In genomic region chr16:44481599-44482593, GRCm38 (mm10) we compare ENCODE assay signal across 12 mouse cellular contexts.
A peak's percentile ranks its signal among the peaks of the same experiment; 100 is the strongest.
DNase-seq lines count a peak whose midpoint lies in the region; ATAC-seq and TF ChIP-seq lines count a peak whose summit lies in the region.
"Had no signal": no experiment of that assay in that cellular context is flagged by ENCODE, and none has a peak within 500 bp of the region (broad histone marks: within the 10 kb centered on the region; RNA-seq: fewer than 3 reads in every experiment).

No protein-coding gene starts in this region.

- DNase-seq in heart, postnatal 4 days = no peak
- DNase-seq in lung, postnatal 0 days (ENCODE audit: low spot score) = peak; percentile 81
- DNase-seq in lung, postnatal 25 days (ENCODE audit: low spot score) = no peak
- DNase-seq in adrenal gland, postnatal 36 days = no peak
- no peak for DNase-seq in right cerebral cortex, postnatal 25 days
- DNase-seq: liver, embryonic 13.5 days; thymus, adult 2 months had no signal

- H3K27me3 ChIP-seq in heart, embryonic 13.5 days (replicated peaks) = peaks cover 9% of the 10 kb centered on the region
- no peaks in the 10 kb centered on the region for H3K27me3 ChIP-seq in lung, postnatal 0 days (replicated peaks; ENCODE audit: insufficient read depth, low read length)
- no peaks in the 10 kb centered on the region for H3K27me3 ChIP-seq in forebrain, embryonic 15.5 days
- H3K27me3 ChIP-seq in neural tube, embryonic 14.5 days (ENCODE audit: control insufficient read depth, insufficient read depth, low read length) = no peaks in the 10 kb centered on the region
- H3K27me3 ChIP-seq: intestine, embryonic 15.5 days; liver, embryonic 13.5 days had no signal

- H3K4me1 ChIP-seq in heart, embryonic 13.5 days = no peaks in the 10 kb centered on the region; the same call in 1 of the 2 replicates
- no peaks in the 10 kb centered on the region for H3K4me1 ChIP-seq in lung, postnatal 0 days (ENCODE audit: insufficient read depth, low read depth, low read length)
- H3K4me1 ChIP-seq in forebrain, embryonic 15.5 days = peaks cover 12% of the 10 kb centered on the region
- no peaks in the 10 kb centered on the region for H3K4me1 ChIP-seq in neural tube, embryonic 14.5 days (ENCODE audit: control insufficient read depth, insufficient read depth, low read length)
- H3K4me1 ChIP-seq: liver, embryonic 13.5 days had no signal

- H3K9ac ChIP-seq in heart, embryonic 13.5 days = 0 out of 2 replicates have a peak overlapping the region, but pooled peaks have one; percentile 16
- H3K9ac ChIP-seq in lung, postnatal 0 days (replicated peaks; ENCODE audit: low read depth) = no peak overlapping the region
- H3K9ac ChIP-seq in forebrain, embryonic 15.5 days (replicated peaks) = 0 out of 2 replicates have a peak overlapping the region, but pooled peaks have one; percentile 17
- 0 out of 2 replicates have a peak overlapping the region, but pooled peaks have one; percentile 2 for H3K9ac ChIP-seq in neural tube, embryonic 14.5 days (replicated peaks; ENCODE audit: low read depth, low read length)
- H3K9ac ChIP-seq: intestine, embryonic 15.5 days; liver, embryonic 13.5 days had no signal

- no peak for ATAC-seq in heart, embryonic 13.5 days (ENCODE audit: extremely low read depth, insufficient number of reproducible peaks, low FRiP score, low TSS enrichment)
- ATAC-seq in lung, postnatal 0 days = peak; percentile 29
- no peak for ATAC-seq in forebrain, embryonic 15.5 days (replicated peaks)
- no peak for ATAC-seq in neural tube, embryonic 14.5 days (ENCODE audit: low read depth)
- ATAC-seq: intestine, embryonic 15.5 days had no signal

- TF ChIP-seq CTCF in lung, postnatal 0 days (IDR thresholded peaks at IDR 0.05) = no peak

- no peak overlapping the region for H3K4me3 ChIP-seq in heart, embryonic 13.5 days
- H3K4me3 ChIP-seq in lung, postnatal 0 days (ENCODE audit: low read depth, low read length) = no peak overlapping the region
- H3K4me3 ChIP-seq in forebrain, embryonic 15.5 days = no peak overlapping the region
- H3K4me3 ChIP-seq in neural tube, embryonic 14.5 days (ENCODE audit: low read depth, low read length) = no peak overlapping the region
- H3K4me3 ChIP-seq: intestine, embryonic 15.5 days; liver, embryonic 13.5 days; myocyte had no signal

- H3K36me3 ChIP-seq in heart, embryonic 13.5 days = peaks cover 22% of the 10 kb centered on the region
- no peaks in the 10 kb centered on the region for H3K36me3 ChIP-seq in lung, postnatal 0 days (ENCODE audit: insufficient read depth, low read length)
- 0 out of 2 replicates have a peak, but pooled peaks cover 4% of the 10 kb centered on the region for H3K36me3 ChIP-seq in forebrain, embryonic 15.5 days
- H3K36me3 ChIP-seq in neural tube, embryonic 14.5 days (ENCODE audit: control insufficient read depth, insufficient read depth, low read length) = no peaks in the 10 kb centered on the region
- H3K36me3 ChIP-seq: intestine, embryonic 15.5 days; liver, embryonic 13.5 days had no signal

- TF ChIP-seq EP300 in lung, postnatal 0 days (IDR thresholded peaks at IDR 0.05) = peak; percentile 34; the same call in 1 of the 2 replicates

- H3K9me3 ChIP-seq in heart, embryonic 13.5 days = no peaks in the 10 kb centered on the region
- H3K9me3 ChIP-seq in lung, postnatal 0 days (ENCODE audit: low read length) = no peaks in the 10 kb centered on the region
- H3K9me3 ChIP-seq in forebrain, embryonic 15.5 days = no peaks in the 10 kb centered on the region
- H3K9me3 ChIP-seq in neural tube, embryonic 14.5 days (ENCODE audit: control insufficient read depth, low read length) = no peaks in the 10 kb centered on the region
- H3K9me3 ChIP-seq: intestine, embryonic 15.5 days; liver, embryonic 13.5 days had no signal

- 46% methylated on average over 28 of the region's 28 CpGs for WGBS in heart, embryonic 13.5 days
- WGBS in lung, postnatal 0 days = 36% methylated on average over 28 of the region's 28 CpGs
- WGBS in forebrain, embryonic 15.5 days = 33% methylated on average over 28 of the region's 28 CpGs
- WGBS in neural tube, embryonic 14.5 days = 39% methylated on average over 28 of the region's 28 CpGs

- 0 out of 2 replicates have a peak overlapping the region, but pooled peaks have one; percentile 1 for H3K4me2 ChIP-seq in heart, embryonic 13.5 days
- no peak overlapping the region; the same call in 1 of the 2 replicates for H3K4me2 ChIP-seq in lung, postnatal 0 days (replicated peaks; ENCODE audit: low read depth, low read length)
- no peak overlapping the region for H3K4me2 ChIP-seq in forebrain, embryonic 15.5 days (replicated peaks)
- H3K4me2 ChIP-seq in neural tube, embryonic 14.5 days (ENCODE audit: low read depth, low read length) = no peak overlapping the region
- H3K4me2 ChIP-seq: intestine, embryonic 15.5 days; liver, embryonic 13.5 days had no signal

- peak overlapping the region; percentile 37 for H3K27ac ChIP-seq in heart, embryonic 13.5 days (replicated peaks)
- H3K27ac ChIP-seq in lung, postnatal 0 days (ENCODE audit: low read length) = peak overlapping the region; percentile 72
- no peak overlapping the region for H3K27ac ChIP-seq in forebrain, embryonic 15.5 days (replicated peaks)
- 0 out of 2 replicates have a peak overlapping the region, but pooled peaks have one; percentile 28 for H3K27ac ChIP-seq in neural tube, embryonic 14.5 days (ENCODE audit: low read depth, low read length)
- H3K27ac ChIP-seq: intestine, embryonic 15.5 days; liver, embryonic 13.5 days had no signal
